Mouse (Mus musculus): Measurements from ENCODE around the gene Tcea2. TPM values are rescaled to one million over a fixed set of nuclear protein-coding genes. Genes with fewer than 3 reads are reported as not detected.

Gene Tcea2
- polyA plus RNA-seq, 1 experiment, result 13.0 TPM

DNA sequence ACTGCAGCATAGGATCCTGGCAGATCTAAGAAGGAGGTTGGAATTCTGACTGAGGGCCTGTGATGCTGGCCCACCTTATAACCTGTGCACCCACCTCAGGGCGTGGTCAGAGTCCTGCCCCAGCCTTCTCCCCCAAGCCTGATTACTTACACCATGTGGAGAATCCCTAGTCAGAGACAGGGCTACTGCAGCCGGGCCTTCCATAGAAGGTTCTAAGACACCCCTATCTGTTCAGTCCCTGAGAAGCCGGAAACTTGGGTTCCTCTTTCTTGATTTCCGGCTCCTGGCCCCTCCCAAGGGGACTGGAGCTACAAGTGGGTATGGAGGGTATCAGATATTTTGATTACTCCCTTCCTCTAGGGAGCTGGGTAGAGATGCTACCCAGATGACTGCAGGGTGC lies 11.5 kb downstream of the Tcea2 start:
- Histone ChIP-seq H3K9me3 (replicated peaks; ENCODE audit: control insufficient read depth, insufficient read depth, low read length, poor library complexity, severe bottlenecking) (no peaks in the 10 kb centered on the region), H3K27me3 (ENCODE audit: control insufficient read depth, insufficient read depth, low read length, poor library complexity, severe bottlenecking) (no peaks in the 10 kb centered on the region), H3K4me1 (ENCODE audit: control insufficient read depth, insufficient read depth, low read length) (no peaks in the 10 kb centered on the region), H3K4me3 (ENCODE audit: low read depth, low read length) (no peak overlapping the region), H3K27ac (ENCODE audit: insufficient read depth, low read length) (no peak overlapping the region), H3K36me3 (ENCODE audit: control insufficient read depth, insufficient read depth, low read length, poor library complexity, severe bottlenecking) (0 out of 2 replicates have a peak, but pooled peaks cover 4% of the 10 kb centered on the region), H3K9ac (ENCODE audit: low read depth, poor library complexity, severe bottlenecking) (no peak overlapping the region)
- TF ChIP-seq EP300 (IDR thresholded peaks at IDR 0.05; ENCODE audit: insufficient read depth, low read depth, low read length) (no peak), CTCF (IDR thresholded peaks at IDR 0.05; ENCODE audit: low read depth, low read length) (no peak), POLR2A (IDR thresholded peaks at IDR 0.05; ENCODE audit: insufficient read depth, low read length) (no peak)

DNA sequence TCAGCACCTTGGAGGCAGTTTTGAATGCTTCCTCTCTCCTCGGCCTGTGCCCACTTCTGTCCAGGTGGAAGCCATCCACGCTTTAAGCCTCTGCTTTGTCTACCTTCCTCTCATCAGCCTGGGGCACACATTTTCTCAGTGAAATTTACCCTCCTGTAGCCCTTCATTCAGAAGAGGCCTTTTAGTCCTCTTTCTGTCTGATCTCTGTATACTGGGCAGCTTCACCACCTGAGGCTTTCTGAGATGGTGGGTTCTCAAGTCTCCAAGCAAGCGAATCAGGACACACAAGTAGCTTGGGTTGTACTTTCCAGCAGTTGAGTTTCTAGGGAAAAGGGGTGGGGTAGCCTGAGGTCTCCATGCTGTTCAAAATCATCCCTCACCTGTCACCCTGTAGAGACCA lies 12.2 kb downstream of the Tcea2 start:
- H3K4me3 ChIP-seq (ENCODE audit: low read depth, low read length), result no peak overlapping the region
- H3K4me1 ChIP-seq (ENCODE audit: control insufficient read depth, insufficient read depth, low read length), result no peaks in the 10 kb centered on the region
- H3K9ac ChIP-seq (ENCODE audit: low read depth, poor library complexity, severe bottlenecking), result no peak overlapping the region

DNA sequence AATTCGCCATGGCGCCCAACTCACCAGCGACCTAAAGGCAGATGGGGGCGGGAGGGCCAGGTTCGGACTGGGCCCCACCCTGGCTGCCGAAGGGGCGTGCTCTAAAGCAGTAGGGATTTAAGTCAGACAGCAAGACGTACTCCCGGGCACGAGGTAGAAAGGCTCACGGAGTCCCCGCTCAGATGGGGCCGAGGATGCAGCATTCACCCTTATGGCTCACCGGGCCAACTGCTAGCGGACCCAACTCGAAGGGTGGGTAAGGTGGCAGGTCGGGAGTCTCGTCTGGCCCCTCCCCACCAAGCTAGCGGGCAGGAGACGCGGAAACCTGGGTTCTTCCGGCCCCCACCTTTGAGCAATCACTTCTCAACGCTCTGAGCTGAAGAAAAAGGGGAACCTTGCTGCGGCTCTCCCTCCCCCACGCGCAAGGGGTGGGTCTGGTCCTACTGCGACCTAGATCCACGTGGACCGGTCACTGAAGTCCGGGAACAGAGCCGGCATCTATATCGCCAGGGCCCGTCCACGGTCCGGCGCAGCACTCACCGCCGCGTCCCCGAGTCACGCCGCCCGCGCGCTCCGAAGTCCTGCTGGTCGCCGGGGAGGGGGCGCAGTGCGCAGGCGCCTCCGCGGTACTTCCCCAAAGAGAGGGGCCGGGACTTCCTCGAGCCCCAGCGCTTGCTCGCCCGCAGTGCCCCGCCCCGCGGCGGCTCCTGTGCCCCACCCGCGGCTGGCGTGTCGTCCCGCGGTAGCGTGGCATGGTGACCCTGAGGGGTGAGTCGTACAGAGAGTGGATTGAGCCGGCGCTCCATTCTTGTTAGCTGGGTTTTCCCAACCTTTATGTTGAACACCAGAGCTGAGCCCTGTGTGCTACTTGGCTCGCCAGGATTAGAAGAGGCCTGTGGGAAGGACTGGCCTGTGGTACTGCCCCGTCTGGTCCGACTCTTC lies 13.5 kb downstream of the Tcea2 start, which contains the start of gene Rgs19:
Rgs19 (minus strand) TSS at position 639 of the 942 bp plus-strand sequence.
- TF ChIP-seq POLR2A (IDR thresholded peaks at IDR 0.05; ENCODE audit: insufficient read depth, low read length), result peak; percentile 10
- TF ChIP-seq CTCF (IDR thresholded peaks at IDR 0.05; ENCODE audit: low read depth, low read length), result no peak
- no peaks in the 10 kb centered on the region for H3K4me1 ChIP-seq (ENCODE audit: control insufficient read depth, insufficient read depth, low read length)
- 0 out of 2 replicates have a peak, but pooled peaks cover 4% of the 10 kb centered on the region for H3K36me3 ChIP-seq (ENCODE audit: control insufficient read depth, insufficient read depth, low read length, poor library complexity, severe bottlenecking)
- H3K9ac ChIP-seq (ENCODE audit: low read depth, poor library complexity, severe bottlenecking), result peak within 1 kb of the TSS; percentile 91
- H3K27me3 ChIP-seq (ENCODE audit: control insufficient read depth, insufficient read depth, low read length, poor library complexity, severe bottlenecking), result no peaks in the 10 kb centered on the region
- no peak within 1 kb of the TSS for H3K27ac ChIP-seq (ENCODE audit: insufficient read depth, low read length)
- peak within 1 kb of the TSS; percentile 83 for H3K4me3 ChIP-seq (ENCODE audit: low read depth, low read length)
- no peaks in the 10 kb centered on the region for H3K9me3 ChIP-seq (replicated peaks; ENCODE audit: control insufficient read depth, insufficient read depth, low read length, poor library complexity, severe bottlenecking)

More for the DNA sequence above, 12.2 kb downstream of the Tcea2 start:
- no peaks in the 10 kb centered on the region for H3K27me3 ChIP-seq (ENCODE audit: control insufficient read depth, insufficient read depth, low read length, poor library complexity, severe bottlenecking)
- H3K27ac ChIP-seq (ENCODE audit: insufficient read depth, low read length), result no peak overlapping the region
- TF ChIP-seq EP300 (IDR thresholded peaks at IDR 0.05; ENCODE audit: insufficient read depth, low read depth, low read length), result no peak
- no peak for TF ChIP-seq POLR2A (IDR thresholded peaks at IDR 0.05; ENCODE audit: insufficient read depth, low read length)
- TF ChIP-seq CTCF (IDR thresholded peaks at IDR 0.05; ENCODE audit: low read depth, low read length), result no peak
- H3K36me3 ChIP-seq (ENCODE audit: control insufficient read depth, insufficient read depth, low read length, poor library complexity, severe bottlenecking), result 0 out of 2 replicates have a peak, but pooled peaks cover 4% of the 10 kb centered on the region
- H3K9me3 ChIP-seq (replicated peaks; ENCODE audit: control insufficient read depth, insufficient read depth, low read length, poor library complexity, severe bottlenecking), result no peaks in the 10 kb centered on the region

DNA sequence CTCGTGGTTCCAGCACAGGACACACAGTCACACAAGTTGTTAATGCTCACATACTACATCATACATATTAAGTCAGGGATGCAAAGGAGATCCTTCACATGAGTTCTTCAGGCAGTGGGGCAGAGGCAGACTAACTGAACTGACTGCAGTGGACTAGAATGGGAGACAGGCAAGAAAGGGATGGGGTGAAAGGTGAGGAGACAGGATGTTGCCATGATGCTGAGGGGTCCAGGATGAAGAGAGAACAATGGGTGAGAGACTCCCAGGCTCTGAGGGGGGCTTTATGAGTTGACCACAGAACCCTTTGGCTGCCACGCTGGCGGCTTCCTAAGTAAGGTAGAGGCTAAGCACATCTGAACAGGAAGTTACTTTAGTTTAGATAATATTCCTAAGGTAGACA lies 14.5 kb downstream of the Tcea2 start:
- Histone ChIP-seq H3K36me3 (ENCODE audit: control insufficient read depth, insufficient read depth, low read length, poor library complexity, severe bottlenecking) (no peaks in the 10 kb centered on the region), H3K9me3 (replicated peaks; ENCODE audit: control insufficient read depth, insufficient read depth, low read length, poor library complexity, severe bottlenecking) (no peaks in the 10 kb centered on the region), H3K27me3 (ENCODE audit: control insufficient read depth, insufficient read depth, low read length, poor library complexity, severe bottlenecking) (no peaks in the 10 kb centered on the region), H3K9ac (ENCODE audit: low read depth, poor library complexity, severe bottlenecking) (peak overlapping the region; percentile 91; the same call in 1 of the 2 replicates), H3K27ac (ENCODE audit: insufficient read depth, low read length) (no peak overlapping the region), H3K4me1 (ENCODE audit: control insufficient read depth, insufficient read depth, low read length) (no peaks in the 10 kb centered on the region), H3K4me3 (ENCODE audit: low read depth, low read length) (no peak overlapping the region)
- TF ChIP-seq CTCF (IDR thresholded peaks at IDR 0.05; ENCODE audit: low read depth, low read length), result no peak
- TF ChIP-seq EP300 (IDR thresholded peaks at IDR 0.05; ENCODE audit: insufficient read depth, low read depth, low read length), result no peak
- TF ChIP-seq POLR2A (IDR thresholded peaks at IDR 0.05; ENCODE audit: insufficient read depth, low read length), result no peak

DNA sequence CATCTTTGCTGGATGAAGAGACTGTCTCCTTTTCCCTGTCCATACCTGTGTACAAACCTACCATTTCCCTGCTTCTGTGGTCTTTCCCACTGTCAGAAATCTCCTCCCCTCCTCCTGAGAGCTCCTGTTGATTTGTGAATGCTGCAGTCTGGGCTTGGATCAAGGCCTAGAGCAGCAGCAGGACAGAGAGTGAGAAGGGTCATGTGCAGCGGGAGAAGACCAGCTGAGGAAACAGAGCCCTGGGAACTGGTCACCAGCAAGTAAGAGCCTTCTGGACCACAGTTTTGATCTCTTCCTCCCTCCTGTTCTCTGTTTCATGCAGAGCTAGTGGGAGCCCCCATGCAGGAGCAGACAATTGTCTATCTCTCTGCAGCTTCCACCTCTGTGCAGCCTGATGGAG lies 15.7 kb downstream of the Tcea2 start:
- H3K27me3 ChIP-seq (ENCODE audit: control insufficient read depth, insufficient read depth, low read length, poor library complexity, severe bottlenecking), result no peaks in the 10 kb centered on the region
- H3K4me1 ChIP-seq (ENCODE audit: control insufficient read depth, insufficient read depth, low read length), result no peaks in the 10 kb centered on the region
- no peaks in the 10 kb centered on the region for H3K36me3 ChIP-seq (ENCODE audit: control insufficient read depth, insufficient read depth, low read length, poor library complexity, severe bottlenecking)
- H3K9ac ChIP-seq (ENCODE audit: low read depth, poor library complexity, severe bottlenecking), result no peak overlapping the region
- no peaks in the 10 kb centered on the region for H3K9me3 ChIP-seq (replicated peaks; ENCODE audit: control insufficient read depth, insufficient read depth, low read length, poor library complexity, severe bottlenecking)
- TF ChIP-seq POLR2A (IDR thresholded peaks at IDR 0.05; ENCODE audit: insufficient read depth, low read length) (no peak), CTCF (IDR thresholded peaks at IDR 0.05; ENCODE audit: low read depth, low read length) (no peak), EP300 (IDR thresholded peaks at IDR 0.05; ENCODE audit: insufficient read depth, low read depth, low read length) (no peak)
- H3K27ac ChIP-seq (ENCODE audit: insufficient read depth, low read length), result no peak overlapping the region
- no peak overlapping the region for H3K4me3 ChIP-seq (ENCODE audit: low read depth, low read length)

Measured in ES-Bruce4 (cell line).